Mouse (Mus musculus) layer of hippocampus, adult 11-12 months (tissue): Measurements from ENCODE around the gene Hrh2.

Experiments used
- DNase-seq: peaks from one replicate; pipeline ENCODE4 v3.0.0; 2022; ENCODE audit warnings: low spot score

Hrh2 gene

DNA sequence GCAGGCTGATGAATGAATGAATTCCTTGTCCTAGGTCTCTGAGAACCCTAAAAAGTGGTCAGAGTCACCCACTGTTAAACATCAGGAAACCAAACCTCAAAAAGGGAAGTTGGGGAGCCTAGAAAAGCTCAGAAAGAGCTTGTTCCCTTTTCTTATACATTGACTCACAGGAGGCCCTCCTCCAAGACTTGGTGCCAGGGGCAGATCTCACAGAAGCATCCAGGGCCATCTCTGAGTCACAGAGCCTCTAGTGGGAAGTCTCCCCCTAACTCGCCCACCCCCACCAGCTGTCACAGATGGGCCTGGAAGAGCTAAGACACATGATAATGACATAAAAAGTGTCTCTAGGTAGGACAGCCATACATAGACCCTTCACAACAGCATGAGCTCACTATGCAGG is 26.4 kb downstream of the Hrh2 start:
- peak; percentile 48 for DNase-seq

DNA sequence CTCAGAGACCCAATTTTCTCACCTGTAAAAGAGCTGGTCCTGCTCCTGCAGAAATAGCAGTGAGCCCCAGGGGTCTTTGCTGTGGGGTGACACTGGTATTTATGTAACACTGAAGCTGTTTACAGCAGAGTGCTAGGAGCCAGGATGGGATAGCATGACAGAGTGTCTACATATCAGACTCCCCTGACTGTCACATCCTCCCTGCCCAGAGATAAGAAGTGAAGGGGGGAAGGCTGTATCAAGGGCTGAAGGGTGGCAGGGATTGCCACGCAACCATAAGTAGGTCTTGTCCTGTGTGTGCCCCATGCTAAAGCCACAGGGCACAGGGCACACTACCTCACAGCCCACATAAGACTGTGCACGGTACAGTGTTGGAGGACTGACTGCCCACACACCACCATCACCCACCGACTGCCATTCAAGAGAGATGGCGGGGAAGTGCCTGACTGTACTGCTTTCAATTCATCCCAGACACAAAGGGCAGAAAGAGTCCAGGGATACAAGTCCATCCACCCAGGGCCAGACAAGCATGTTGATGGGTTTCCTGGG is 29.8 kb downstream of the Hrh2 start:
- no peak for DNase-seq

DNA sequence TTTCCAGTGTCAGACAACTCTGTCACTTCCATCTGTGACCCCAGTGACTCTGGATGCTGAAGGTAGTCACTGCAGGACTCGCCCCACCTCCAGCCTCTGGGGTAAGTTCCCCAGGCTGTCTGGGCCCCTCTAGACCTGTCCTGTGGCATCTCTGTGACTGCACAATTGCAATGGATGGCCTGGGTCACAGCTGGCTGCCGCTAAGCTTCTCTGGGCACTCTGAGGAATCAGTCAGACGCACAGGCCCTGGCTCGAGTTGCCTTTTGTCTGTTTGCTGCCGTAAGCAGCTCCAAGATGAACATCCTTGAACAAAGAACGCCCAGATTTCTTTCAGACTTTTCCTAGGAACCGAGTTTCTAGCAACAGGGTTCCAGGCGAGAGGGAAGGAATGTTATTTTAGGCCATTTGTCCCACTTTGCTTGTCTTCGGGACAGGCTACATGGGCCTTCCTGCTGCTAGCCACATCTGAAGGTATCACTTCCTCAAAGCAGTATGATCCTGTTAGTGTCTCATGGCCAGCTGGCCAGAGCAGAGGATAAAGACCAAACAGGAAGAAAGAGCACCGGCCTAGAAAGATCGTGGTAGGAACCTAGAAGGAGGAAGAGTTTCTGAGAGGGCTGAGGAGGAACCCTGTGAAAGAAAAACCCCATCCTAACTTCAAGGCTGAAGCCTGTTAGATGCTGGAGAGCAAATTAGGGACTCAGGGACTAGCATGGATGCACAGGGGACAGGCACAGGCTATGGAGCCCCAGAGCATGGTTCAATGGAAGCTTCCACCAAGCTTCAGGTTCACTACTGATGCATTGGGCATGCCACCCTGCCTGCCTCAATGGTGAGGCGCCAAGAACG is 31.2 kb downstream of the Hrh2 start:
- no peak for DNase-seq

GRCm38 (mm10) chr13:54227916-54228483 is 36.1 kb downstream of the Hrh2 start:
- peak; percentile 81 for DNase-seq

GRCm38 (mm10) chr13:54230081-54230480 is 38.2 kb downstream of the Hrh2 start:
- DNase-seq = no peak

DNA sequence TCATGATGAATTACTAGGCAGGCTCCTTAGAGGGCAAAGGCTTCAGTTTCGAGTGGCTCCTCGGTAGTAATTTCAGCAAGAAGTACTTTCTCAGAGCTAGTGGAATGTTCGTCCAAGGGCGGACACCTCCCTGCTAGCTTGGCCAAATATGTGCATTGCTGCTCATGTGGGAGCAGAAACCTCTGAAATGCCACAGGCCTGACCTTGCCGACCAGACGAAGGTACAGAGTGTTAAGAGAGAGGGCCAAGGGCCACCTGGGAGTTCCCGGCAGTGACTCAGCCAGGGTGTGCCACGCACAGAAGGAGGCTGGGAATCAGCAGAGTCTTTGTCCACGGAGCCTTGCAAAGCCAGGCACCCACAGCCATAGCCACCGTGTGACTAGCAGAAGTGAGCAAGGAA is 39.9 kb downstream of the Hrh2 start:
- DNase-seq = no peak

DNA sequence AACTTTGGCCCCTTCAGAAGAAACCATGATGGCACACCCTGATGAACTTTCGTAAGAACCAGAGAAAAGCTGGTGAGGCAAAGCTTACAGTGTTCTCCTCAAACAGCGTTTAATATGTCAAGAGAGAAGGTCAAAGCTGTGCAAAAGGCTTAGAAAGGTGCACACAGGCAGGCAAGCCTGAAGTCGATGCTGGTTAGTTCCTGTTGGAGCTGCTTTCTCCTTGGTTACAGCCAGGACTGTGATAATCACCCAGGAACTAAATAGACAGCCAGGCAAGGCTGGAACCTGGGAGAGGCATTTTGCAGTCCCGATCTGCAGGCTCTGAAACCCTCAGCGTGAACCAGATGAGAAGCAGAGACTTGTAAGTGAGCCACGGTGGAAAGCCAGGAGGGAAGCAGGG is 45.6 kb downstream of the Hrh2 start:
- no peak for DNase-seq

DNA sequence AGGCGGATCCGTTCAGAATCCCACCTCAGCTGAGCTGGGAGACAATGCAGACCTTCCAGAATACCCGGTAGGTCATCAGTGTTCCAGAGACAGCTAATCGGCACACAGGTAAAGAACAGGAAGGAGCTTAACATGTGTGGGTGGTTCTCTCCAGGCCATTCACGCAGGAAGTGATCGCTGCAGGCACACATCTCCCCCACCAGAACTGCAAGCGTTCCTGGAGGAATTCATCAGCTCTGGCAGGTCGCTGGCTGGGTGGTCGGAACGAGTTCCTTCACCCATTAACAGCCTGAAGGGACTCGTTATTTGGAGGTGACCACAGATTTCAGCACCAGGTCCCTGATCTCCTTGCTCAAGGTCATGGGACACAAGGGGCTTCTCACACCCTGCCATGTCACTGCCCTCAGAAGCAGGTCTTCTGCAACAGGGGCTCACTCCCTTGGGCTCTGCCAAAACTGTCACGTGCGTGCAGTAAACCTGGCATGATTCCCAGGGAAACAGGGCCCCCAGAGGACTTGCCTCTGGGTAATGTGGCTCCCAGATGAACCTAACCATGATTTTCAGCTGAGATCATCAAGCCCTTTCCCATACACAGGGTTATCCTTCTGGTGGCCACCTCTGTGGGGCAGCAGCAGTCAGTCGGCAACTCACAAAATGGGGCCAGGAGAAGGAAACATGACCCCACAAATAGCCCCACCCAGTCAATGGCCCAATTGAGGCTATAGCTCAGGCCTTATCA is 46.8 kb downstream of the Hrh2 start:
- DNase-seq = no peak

DNA sequence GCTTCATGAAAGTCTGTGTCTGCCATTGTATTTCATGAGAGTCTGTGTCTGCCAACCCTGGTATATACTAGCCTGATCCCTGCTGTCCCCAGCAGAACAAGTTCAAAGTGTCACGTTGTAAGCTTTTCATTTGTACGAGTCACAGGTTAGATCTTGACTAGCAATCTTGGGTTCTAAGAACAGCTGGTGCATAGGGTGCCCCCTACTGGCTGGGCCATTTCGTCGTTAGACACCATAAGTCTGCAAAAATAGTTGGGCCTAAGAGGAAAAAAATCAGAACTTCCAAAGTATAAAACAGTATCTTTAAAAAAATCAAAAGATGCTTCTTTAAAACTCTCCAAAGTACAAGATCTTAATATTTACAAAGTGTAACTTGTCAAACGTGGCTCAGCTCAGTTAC is 50.5 kb downstream of the Hrh2 start:
- no peak for DNase-seq

DNA sequence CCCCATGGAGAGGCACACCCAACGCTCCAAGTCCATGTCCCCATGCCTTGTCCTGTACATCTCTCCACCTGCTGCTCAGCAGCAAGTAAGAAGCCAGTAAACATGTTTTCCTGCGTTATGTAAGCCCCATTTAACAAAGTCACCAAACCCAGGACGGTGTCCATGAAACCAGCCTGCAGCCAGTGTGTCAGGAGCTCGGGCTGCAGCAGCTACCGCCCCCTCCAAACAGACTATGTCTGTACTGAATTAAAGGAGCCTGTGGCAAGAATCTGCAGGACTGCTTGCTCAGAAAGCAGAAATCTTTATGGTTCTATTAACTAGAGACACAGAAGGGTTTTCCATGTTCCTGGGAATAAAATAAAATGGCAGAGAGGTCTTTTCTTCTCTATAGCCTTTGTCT is 53.3 kb downstream of the Hrh2 start:
- DNase-seq = no peak

DNA sequence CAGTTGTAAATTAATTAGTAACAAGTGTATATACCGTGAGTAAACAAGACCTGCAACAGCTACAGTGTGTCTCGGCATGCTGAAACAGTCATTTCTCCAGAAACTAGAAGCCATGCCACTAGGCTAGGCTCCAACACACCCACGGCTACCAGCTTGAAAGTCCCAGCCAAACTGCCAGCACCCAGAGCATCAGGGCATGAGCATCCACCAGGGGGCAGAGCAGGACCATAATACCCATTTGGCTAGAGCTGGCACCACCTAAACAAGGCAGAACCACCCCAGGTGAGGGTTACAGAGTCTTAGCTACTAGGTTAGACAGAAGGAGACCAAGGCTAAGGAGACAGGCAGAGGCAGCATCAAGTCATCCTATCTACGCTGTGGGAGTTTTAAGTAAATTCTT is 55.6 kb downstream of the Hrh2 start:
- peak; percentile 93 for DNase-seq

GRCm38 (mm10) chr13:54248436-54248995 is 56.6 kb downstream of the Hrh2 start:
- DNase-seq = no peak

GRCm38 (mm10) chr13:54249007-54249406 is 57.1 kb downstream of the Hrh2 start:
- DNase-seq = no peak

DNA sequence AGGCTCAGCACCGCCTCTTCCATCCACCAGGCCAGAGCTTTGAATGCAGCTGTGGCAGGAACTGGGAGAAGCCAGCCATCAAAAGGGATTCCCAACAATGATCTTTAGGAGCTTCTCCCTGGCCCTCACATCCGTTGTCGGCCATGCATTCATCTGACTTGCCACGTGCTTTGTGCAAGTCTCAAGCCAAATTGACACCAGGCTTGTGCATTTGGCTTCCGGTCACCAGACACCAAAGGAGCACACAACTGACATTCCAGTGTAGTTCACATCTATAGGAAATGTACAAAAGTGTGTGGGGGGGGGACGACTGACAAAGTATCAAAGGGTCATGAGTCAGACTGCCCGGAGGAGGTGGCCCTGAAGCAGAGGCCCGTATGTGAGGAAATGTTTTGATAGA is 58.4 kb downstream of the Hrh2 start:
- DNase-seq = no peak

DNA sequence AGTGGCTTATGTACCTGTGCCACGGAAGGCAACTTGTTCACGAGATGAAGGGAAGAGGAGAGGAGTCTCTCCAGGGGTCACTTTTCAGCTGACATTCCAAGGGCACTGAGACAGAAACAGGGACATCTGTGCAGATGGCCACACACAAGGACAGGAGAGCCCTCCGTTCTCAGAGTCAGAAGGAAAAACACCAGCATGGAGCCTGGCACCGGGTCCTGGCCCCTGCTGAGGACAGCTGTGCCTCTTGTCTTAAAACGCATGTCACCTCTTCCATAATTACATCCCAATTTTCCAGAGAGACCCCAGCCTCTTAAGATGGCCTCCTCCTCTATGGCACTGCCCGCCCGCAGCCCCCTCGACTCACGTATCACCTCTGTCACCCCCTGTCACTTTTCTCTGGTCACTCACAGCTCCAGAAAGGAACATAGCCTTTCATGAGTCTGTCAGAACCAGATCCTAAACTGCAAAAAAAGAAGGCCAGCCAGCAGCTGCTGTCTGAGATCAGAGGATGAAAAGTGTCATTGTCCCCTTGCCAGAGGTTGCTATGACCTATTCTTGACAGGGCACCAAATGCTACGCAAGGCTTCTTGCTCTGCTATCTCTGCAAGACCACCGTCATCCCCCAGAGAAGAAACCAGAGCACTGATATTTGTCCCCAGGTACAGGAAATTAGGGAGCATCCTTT is 59.8 kb downstream of the Hrh2 start:
- no peak for DNase-seq

DNA sequence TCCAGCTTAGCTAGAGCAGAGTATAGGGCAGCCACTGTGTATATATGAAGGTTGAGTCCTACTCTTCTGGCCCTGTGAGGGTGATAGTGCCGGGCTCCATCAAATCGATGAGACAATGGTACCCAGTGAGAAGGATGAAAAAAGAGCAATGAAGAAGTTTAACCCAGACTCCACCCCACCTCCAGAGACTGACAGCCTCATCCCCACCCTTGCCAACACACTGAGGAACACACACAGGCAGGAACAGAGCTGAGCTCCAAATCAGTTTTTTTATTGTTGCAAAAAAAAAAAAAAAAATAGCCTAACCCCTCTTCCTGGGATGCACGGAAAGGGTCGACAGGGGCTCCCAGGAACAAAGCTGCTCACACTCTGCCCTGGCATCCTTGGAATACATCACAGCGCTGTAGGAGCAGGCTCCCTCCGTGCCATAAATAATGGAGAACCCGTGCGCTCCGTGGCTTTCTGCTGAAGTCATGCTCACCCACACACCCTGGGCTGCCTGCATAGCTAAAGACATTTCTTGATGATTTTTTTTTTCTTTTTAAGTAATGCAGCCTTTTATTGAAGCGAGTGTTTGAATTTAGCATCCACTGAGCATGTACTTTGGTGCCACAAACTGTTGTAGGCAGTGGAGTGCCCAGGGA is 65.8 kb downstream of the Hrh2 start:
- no peak for DNase-seq

- no peak for DNase-seq
Measured at GRCm38 (mm10) chr13:54258231-54258743, 66.4 kb downstream of the Hrh2 start.

GRCm38 (mm10) chr13:54260318-54260717 is 68.4 kb downstream of the Hrh2 start:
- no peak for DNase-seq

DNA sequence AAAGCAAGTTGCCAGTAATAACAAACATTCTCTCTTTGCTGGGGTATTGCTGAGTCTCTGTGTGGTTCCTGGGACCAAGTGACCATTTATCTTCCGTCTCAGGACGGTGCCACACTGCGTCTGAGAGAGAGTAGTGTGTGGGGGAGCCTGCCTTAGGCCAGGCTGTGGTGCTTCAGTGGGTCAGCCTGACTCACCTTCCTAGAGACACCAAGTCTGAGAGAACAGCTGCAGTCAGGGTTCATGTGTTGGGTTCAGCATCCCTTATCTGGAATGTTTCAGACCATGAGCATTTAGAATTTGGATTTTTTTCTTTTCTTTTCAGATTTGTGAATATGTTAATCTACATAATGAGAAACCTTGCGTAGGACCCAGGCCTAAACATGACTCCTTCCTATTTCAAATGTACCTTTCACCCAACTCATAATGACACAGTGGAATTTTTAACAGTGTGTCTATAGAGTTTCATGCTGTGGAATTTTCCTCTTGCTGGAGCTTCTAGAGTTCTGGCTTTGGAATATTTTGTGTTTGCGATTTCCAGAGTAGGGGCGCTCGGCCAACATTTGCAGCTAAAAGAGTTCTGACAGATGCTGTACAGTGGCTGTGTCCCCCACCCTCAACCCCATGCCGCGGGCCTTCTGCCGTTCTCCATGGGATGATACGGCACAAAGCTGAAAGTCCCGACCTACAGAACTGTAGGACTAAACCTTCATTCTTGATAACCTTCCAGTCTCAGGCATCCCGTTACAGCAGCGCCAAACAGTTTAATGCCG is 71.0 kb downstream of the Hrh2 start:
- no peak for DNase-seq

- no peak for DNase-seq
Measured at GRCm38 (mm10) chr13:54263641-54264040, 71.7 kb downstream of the Hrh2 start.
